Mouse (Mus musculus): ENCODE measurements around the gene Ciita. TPM values are rescaled to one million over a fixed set of nuclear protein-coding genes. Genes with fewer than 3 reads are reported as not detected.

The Ciita gene
- total RNA-seq, 1 experiment, result 0.22 TPM

GRCm38 (mm10) chr16:10570708-10571107 is 90.8 kb downstream of the Ciita start:
- no peak for TF ChIP-seq ZC3H11A (IDR thresholded peaks at IDR 0.05; ENCODE audit: borderline replicate concordance, low read depth, low read length)
- no peak for TF ChIP-seq ZNF384 (IDR thresholded peaks at IDR 0.05; ENCODE audit: low read depth, low read length)
- TF ChIP-seq HCFC1 (IDR thresholded peaks at IDR 0.05; ENCODE audit: borderline replicate concordance, insufficient read depth, low read length), result no peak
- TF ChIP-seq CHD2 (IDR thresholded peaks at IDR 0.05; ENCODE audit: low read depth, low read length), result no peak
- no peak for TF ChIP-seq MAFK (IDR thresholded peaks at IDR 0.05; ENCODE audit: insufficient read depth, low read depth, low read length)
- Histone ChIP-seq H3K4me1 (ENCODE audit: control insufficient read depth in 2 of 2, insufficient read depth in 2 of 2, low read length in 2 of 2, poor library complexity in 1 of 2) (no peaks in the 10 kb centered on the region), H3K4me3 (ENCODE audit: insufficient read depth in 1 of 2, low read depth in 1 of 2, low read length in 2 of 2, poor library complexity in 1 of 2, severe bottlenecking in 1 of 2) (no peak overlapping the region), H3K27ac (ENCODE audit: insufficient read depth, low read depth, low read length, poor library complexity, severe bottlenecking) (no peak overlapping the region), H3K9ac (ENCODE audit: insufficient read depth, low read depth, low read length, poor library complexity, severe bottlenecking) (no peak overlapping the region), H3K36me3 (ENCODE audit: control insufficient read depth, insufficient read depth, low read length, poor library complexity, severe bottlenecking) (peaks cover 12% of the 10 kb centered on the region; the same call in 1 of the 2 replicates), H3K9me3 (ENCODE audit: control insufficient read depth, insufficient read depth, low read depth, low read length) (no peaks in the 10 kb centered on the region)
- DNase-seq (ENCODE audit: low read depth, low spot score), result no peak
- in situ Hi-C loops (cut with MboI; ENCODE audit: low sequenced_read_pairs in 2 of 2, unreplicated experiment in 2 of 2), result loop anchor here (10.0 to 25.0 kb wide), 2 partner anchors 274 to 292 kb away; no protein-coding TSS in a partner anchor

- H3K27ac ChIP-seq (ENCODE audit: insufficient read depth, low read depth, low read length, poor library complexity, severe bottlenecking), result no peak overlapping the region
- H3K9me3 ChIP-seq (ENCODE audit: control insufficient read depth, insufficient read depth, low read depth, low read length), result no peaks in the 10 kb centered on the region
- H3K36me3 ChIP-seq (ENCODE audit: control insufficient read depth, insufficient read depth, low read length, poor library complexity, severe bottlenecking), result peaks cover 18% of the 10 kb centered on the region; the same call in 1 of the 2 replicates
- in situ Hi-C loops (cut with MboI; ENCODE audit: low sequenced_read_pairs in 2 of 2, unreplicated experiment in 2 of 2), result loop anchor here (10.0 to 25.0 kb wide), 2 partner anchors 273 to 290 kb away; no protein-coding TSS in a partner anchor
- TF ChIP-seq CHD2 (IDR thresholded peaks at IDR 0.05; ENCODE audit: low read depth, low read length) (no peak), ZC3H11A (IDR thresholded peaks at IDR 0.05; ENCODE audit: borderline replicate concordance, low read depth, low read length) (peak; percentile 49; the same call in 1 of the 2 replicates)
- H3K4me1 ChIP-seq (ENCODE audit: control insufficient read depth in 2 of 2, insufficient read depth in 2 of 2, low read length in 2 of 2, poor library complexity in 1 of 2), result no peaks in the 10 kb centered on the region
- no peak overlapping the region for H3K9ac ChIP-seq (ENCODE audit: insufficient read depth, low read depth, low read length, poor library complexity, severe bottlenecking)
- H3K4me3 ChIP-seq (ENCODE audit: insufficient read depth in 1 of 2, low read depth in 1 of 2, low read length in 2 of 2, poor library complexity in 1 of 2, severe bottlenecking in 1 of 2), result no peak overlapping the region
- no peak for DNase-seq (ENCODE audit: low read depth, low spot score)
These were observed 92.0 kb downstream of the Ciita start for GRCm38 (mm10) chr16:10571820-10572219.

- Histone ChIP-seq H3K9ac (ENCODE audit: insufficient read depth, low read depth, low read length, poor library complexity, severe bottlenecking) (no peak overlapping the region), H3K36me3 (ENCODE audit: control insufficient read depth, insufficient read depth, low read length, poor library complexity, severe bottlenecking) (peaks cover 22% of the 10 kb centered on the region; the same call in 1 of the 2 replicates), H3K27ac (ENCODE audit: insufficient read depth, low read depth, low read length, poor library complexity, severe bottlenecking) (no peak overlapping the region), H3K9me3 (ENCODE audit: control insufficient read depth, insufficient read depth, low read depth, low read length) (no peaks in the 10 kb centered on the region), H3K4me1 (ENCODE audit: control insufficient read depth in 2 of 2, insufficient read depth in 2 of 2, low read length in 2 of 2, poor library complexity in 1 of 2) (no peaks in the 10 kb centered on the region), H3K4me3 (ENCODE audit: insufficient read depth in 1 of 2, low read depth in 1 of 2, low read length in 2 of 2, poor library complexity in 1 of 2, severe bottlenecking in 1 of 2) (no peak overlapping the region)
- in situ Hi-C loops (cut with MboI; ENCODE audit: low sequenced_read_pairs in 2 of 2, unreplicated experiment in 2 of 2), result loop anchor here (10.0 to 25.0 kb wide), 2 partner anchors 270 to 287 kb away; no protein-coding TSS in a partner anchor
- TF ChIP-seq HCFC1 (IDR thresholded peaks at IDR 0.05; ENCODE audit: borderline replicate concordance, insufficient read depth, low read length) (no peak), MAFK (IDR thresholded peaks at IDR 0.05; ENCODE audit: insufficient read depth, low read depth, low read length) (no peak)
- no peak for DNase-seq (ENCODE audit: low read depth, low spot score)
These were observed 95.1 kb downstream of the Ciita start for GRCm38 (mm10) chr16:10574936-10575335.

- in situ Hi-C loops (cut with MboI; ENCODE audit: low sequenced_read_pairs in 2 of 2, unreplicated experiment in 2 of 2), result loop anchor here in 1 of 2 experiments (10.0 kb wide), 1 partner anchor 269 kb away; no protein-coding TSS in a partner anchor
- Histone ChIP-seq H3K27ac (ENCODE audit: insufficient read depth, low read depth, low read length, poor library complexity, severe bottlenecking) (no peak overlapping the region), H3K9me3 (ENCODE audit: control insufficient read depth, insufficient read depth, low read depth, low read length) (no peaks in the 10 kb centered on the region), H3K9ac (ENCODE audit: insufficient read depth, low read depth, low read length, poor library complexity, severe bottlenecking) (no peak overlapping the region), H3K4me1 (ENCODE audit: control insufficient read depth in 2 of 2, insufficient read depth in 2 of 2, low read length in 2 of 2, poor library complexity in 1 of 2) (no peaks in the 10 kb centered on the region), H3K36me3 (ENCODE audit: control insufficient read depth, insufficient read depth, low read length, poor library complexity, severe bottlenecking) (peaks cover 21% of the 10 kb centered on the region; the same call in 1 of the 2 replicates), H3K4me3 (ENCODE audit: insufficient read depth in 1 of 2, low read depth in 1 of 2, low read length in 2 of 2, poor library complexity in 1 of 2, severe bottlenecking in 1 of 2) (no peak overlapping the region)
- no peak for DNase-seq (ENCODE audit: low read depth, low spot score)
- TF ChIP-seq HCFC1 (IDR thresholded peaks at IDR 0.05; ENCODE audit: borderline replicate concordance, insufficient read depth, low read length), result no peak
- no peak for TF ChIP-seq MAFK (IDR thresholded peaks at IDR 0.05; ENCODE audit: insufficient read depth, low read depth, low read length)
- TF ChIP-seq ZC3H11A (IDR thresholded peaks at IDR 0.05; ENCODE audit: borderline replicate concordance, low read depth, low read length), result no peak
- no peak for TF ChIP-seq CHD2 (IDR thresholded peaks at IDR 0.05; ENCODE audit: low read depth, low read length)
- no peak for TF ChIP-seq ZNF384 (IDR thresholded peaks at IDR 0.05; ENCODE audit: low read depth, low read length)
These were observed 96.1 kb downstream of the Ciita start for GRCm38 (mm10) chr16:10575915-10576314.

- no peak overlapping the region for H3K27ac ChIP-seq (ENCODE audit: insufficient read depth, low read depth, low read length, poor library complexity, severe bottlenecking)
- in situ Hi-C loops (cut with MboI; ENCODE audit: low sequenced_read_pairs in 2 of 2, unreplicated experiment in 2 of 2), result loop anchor here in 1 of 2 experiments (10.0 kb wide), 1 partner anchor 267 kb away; no protein-coding TSS in a partner anchor
- H3K36me3 ChIP-seq (ENCODE audit: control insufficient read depth, insufficient read depth, low read length, poor library complexity, severe bottlenecking), result peaks cover 21% of the 10 kb centered on the region; the same call in 1 of the 2 replicates
- TF ChIP-seq ZNF384 (IDR thresholded peaks at IDR 0.05; ENCODE audit: low read depth, low read length), result no peak
- TF ChIP-seq MAFK (IDR thresholded peaks at IDR 0.05; ENCODE audit: insufficient read depth, low read depth, low read length), result no peak
- no peak for TF ChIP-seq ZC3H11A (IDR thresholded peaks at IDR 0.05; ENCODE audit: borderline replicate concordance, low read depth, low read length)
- TF ChIP-seq CHD2 (IDR thresholded peaks at IDR 0.05; ENCODE audit: low read depth, low read length), result no peak
- no peak for TF ChIP-seq HCFC1 (IDR thresholded peaks at IDR 0.05; ENCODE audit: borderline replicate concordance, insufficient read depth, low read length)
- H3K9me3 ChIP-seq (ENCODE audit: control insufficient read depth, insufficient read depth, low read depth, low read length), result no peaks in the 10 kb centered on the region
- no peak overlapping the region for H3K4me3 ChIP-seq (ENCODE audit: insufficient read depth in 1 of 2, low read depth in 1 of 2, low read length in 2 of 2, poor library complexity in 1 of 2, severe bottlenecking in 1 of 2)
- H3K9ac ChIP-seq (ENCODE audit: insufficient read depth, low read depth, low read length, poor library complexity, severe bottlenecking), result no peak overlapping the region
- no peak for DNase-seq (ENCODE audit: low read depth, low spot score)
- no peaks in the 10 kb centered on the region for H3K4me1 ChIP-seq (ENCODE audit: control insufficient read depth in 2 of 2, insufficient read depth in 2 of 2, low read length in 2 of 2, poor library complexity in 1 of 2)
These were observed 97.7 kb downstream of the Ciita start for GRCm38 (mm10) chr16:10577548-10577947.

Other genes with a start within 250 kb of the Ciita start
- 2.5 and 2.8 TPM in 2 replicates for gene Emp2, start 166.1 kb upstream of the Ciita start, total RNA-seq (2012; rRNA removed)
- 0.11 and 0.22 TPM in 2 replicates for gene Tekt5, start 84.6 kb upstream of the Ciita start, total RNA-seq (2012; rRNA removed)
- gene Nubp1, start 68.1 kb upstream of the Ciita start, total RNA-seq (2012; rRNA removed), result 53.5 and 67.4 TPM in 2 replicates
- gene Tvp23a, start 32.7 kb upstream of the Ciita start, total RNA-seq (2012; rRNA removed), result 2.3 and 2.5 TPM in 2 replicates
- gene Dexi, start 63.0 kb downstream of the Ciita start, total RNA-seq (2012; rRNA removed), result 5.8 TPM in 2 replicates
- gene Clec16a, start 65.3 kb downstream of the Ciita start, total RNA-seq (2012; rRNA removed), result 14.6 and 16.2 TPM in 2 replicates